Mouse (Mus musculus) neural tube, embryonic 13.5 days (tissue): ENCODE data around the gene Tmem164. TPM values are rescaled to one million over a fixed set of nuclear protein-coding genes. Genes with fewer than 3 reads are reported as not detected.

ENCODE experiments used
- ATAC-seq: fragments of 200-750 bp; cut with Nextera tagmentation; 2 replicates; pipeline ENCODE4 v1.8.0; 2017; ENCODE audit warnings: low read depth, mild to moderate bottlenecking, moderate TSS enrichment, moderate library complexity
- H3K27ac ChIP-seq: fragments of 300-500 bp; sonication (generic); replicated peaks from 2 replicates; pipeline ENCODE4 v1.5.1; 2015; ENCODE audit warnings: moderate library complexity, mild to moderate bottlenecking, inconsistent platforms
- H3K27me3 ChIP-seq: fragments of 300-500 bp; sonication (generic); 2 replicates; pipeline ENCODE4 v1.6.1; 2015; ENCODE audit warnings: mild to moderate bottlenecking, inconsistent platforms
- H3K36me3 ChIP-seq: fragments of 300-500 bp; sonication (generic); 2 replicates; pipeline ENCODE4 v1.6.1; 2015; ENCODE audit warnings: mild to moderate bottlenecking, inconsistent platforms
- H3K4me1 ChIP-seq: fragments of 300-500 bp; sonication (generic); replicated peaks from 2 replicates; pipeline ENCODE4 v1.6.1; 2015; ENCODE audit warnings: inconsistent platforms
- H3K4me2 ChIP-seq: fragments of 300-500 bp; sonication (generic); 2 replicates; pipeline ENCODE4 v1.6.1; 2015; ENCODE audit warnings: inconsistent platforms, mild to moderate bottlenecking, moderate library complexity
- H3K4me3 ChIP-seq: fragments of 300-500 bp; sonication (generic); 2 replicates; pipeline ENCODE4 v1.5.1; 2015; ENCODE audit warnings: mild to moderate bottlenecking, inconsistent platforms
- H3K9ac ChIP-seq: fragments of 300-500 bp; sonication (generic); 2 replicates; pipeline ENCODE4 v1.6.1; 2015; ENCODE audit warnings: moderate library complexity, mild to moderate bottlenecking, inconsistent platforms
- H3K9me3 ChIP-seq: fragments of 300-500 bp; sonication (generic); 2 replicates; pipeline ENCODE4 v1.6.1; 2016; ENCODE audit warnings: inconsistent platforms
- WGBS: fragments of 180-500 bp; shearing (Covaris S2); methylation state at CpG from one replicate; pipeline ENCODE4 v1.1.7; 2015; 5-methylcytosine and 5-hydroxymethylcytosine counted together
- polyA plus RNA-seq: library from polyadenylated mRNA; unstranded; fragments of >200 nt; fragmentation: Nextera tagmentation; extraction: Ambion mirVana; gene quantifications from 2 replicates; pipeline ENCODE4 v1.2.1, GENCODE M21; 2015

Tmem164 gene
- polyA plus RNA-seq, 1 experiment from 2014 or later: 34.1 TPM

- H3K4me2 ChIP-seq: no peak overlapping the region
- 56% methylated on average over 13 of the region's 13 CpGs for WGBS
- H3K4me3 ChIP-seq: no peak overlapping the region
- no peaks in the 10 kb centered on the region for H3K36me3 ChIP-seq
- peaks cover 16% of the 10 kb centered on the region for H3K4me1 ChIP-seq
- no peak for ATAC-seq
- no peak overlapping the region for H3K9ac ChIP-seq
- H3K27ac ChIP-seq: no peak overlapping the region
- H3K9me3 ChIP-seq: no peaks in the 10 kb centered on the region
- peaks cover 43% of the 10 kb centered on the region for H3K27me3 ChIP-seq
These were observed 2.4 kb upstream of the Tmem164 start for GRCm38 (mm10) chrX:142678499-142679474.

DNA sequence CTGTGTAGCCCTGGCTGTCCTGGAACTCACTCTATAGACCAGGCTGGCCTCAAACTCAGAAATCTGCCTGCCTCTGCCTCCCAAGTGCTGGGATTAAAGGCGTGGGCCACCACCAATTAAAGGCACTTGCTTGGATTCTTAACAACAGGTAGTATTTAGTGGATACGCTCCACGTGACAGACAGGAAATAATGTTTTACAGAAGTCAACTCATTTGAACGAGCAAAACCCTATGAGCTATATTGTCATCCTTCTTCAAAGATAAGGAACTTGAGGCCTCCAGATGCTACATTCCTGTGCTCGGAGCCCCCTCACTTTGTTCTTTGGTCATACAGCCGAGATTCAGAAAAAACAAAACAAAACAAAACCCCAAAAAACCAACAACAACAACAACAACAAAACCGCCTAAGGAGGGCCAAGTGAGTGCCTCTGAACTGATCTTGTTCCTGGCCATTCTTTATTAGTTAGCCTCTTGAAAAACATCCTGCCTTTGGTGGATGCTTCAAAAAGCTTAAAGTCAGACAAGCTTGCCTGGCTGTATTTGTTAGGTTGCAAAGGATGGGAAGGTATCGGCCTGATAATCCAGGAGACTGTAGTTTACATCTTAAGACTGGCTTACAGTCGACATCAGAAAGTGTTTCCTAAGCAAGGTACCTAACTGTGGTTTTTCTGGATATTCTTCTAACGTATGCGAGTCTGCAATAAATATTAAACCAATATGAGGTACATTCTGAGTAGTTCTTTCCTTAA lies 1.5 kb upstream of the Tmem164 start:
- 0 out of 2 replicates have a peak overlapping the region, but pooled peaks have one; percentile 79 for H3K9ac ChIP-seq
- H3K27me3 ChIP-seq: peaks cover 46% of the 10 kb centered on the region
- H3K4me1 ChIP-seq: peaks cover 25% of the 10 kb centered on the region
- peak overlapping the region; percentile 69 for H3K4me2 ChIP-seq
- H3K27ac ChIP-seq: peak overlapping the region; percentile 90
- peak overlapping the region; percentile 57 for H3K4me3 ChIP-seq
- no peak for ATAC-seq
- WGBS: 51% methylated on average over 11 of the region's 11 CpGs
- H3K9me3 ChIP-seq: no peaks in the 10 kb centered on the region
- H3K36me3 ChIP-seq: no peaks in the 10 kb centered on the region

DNA sequence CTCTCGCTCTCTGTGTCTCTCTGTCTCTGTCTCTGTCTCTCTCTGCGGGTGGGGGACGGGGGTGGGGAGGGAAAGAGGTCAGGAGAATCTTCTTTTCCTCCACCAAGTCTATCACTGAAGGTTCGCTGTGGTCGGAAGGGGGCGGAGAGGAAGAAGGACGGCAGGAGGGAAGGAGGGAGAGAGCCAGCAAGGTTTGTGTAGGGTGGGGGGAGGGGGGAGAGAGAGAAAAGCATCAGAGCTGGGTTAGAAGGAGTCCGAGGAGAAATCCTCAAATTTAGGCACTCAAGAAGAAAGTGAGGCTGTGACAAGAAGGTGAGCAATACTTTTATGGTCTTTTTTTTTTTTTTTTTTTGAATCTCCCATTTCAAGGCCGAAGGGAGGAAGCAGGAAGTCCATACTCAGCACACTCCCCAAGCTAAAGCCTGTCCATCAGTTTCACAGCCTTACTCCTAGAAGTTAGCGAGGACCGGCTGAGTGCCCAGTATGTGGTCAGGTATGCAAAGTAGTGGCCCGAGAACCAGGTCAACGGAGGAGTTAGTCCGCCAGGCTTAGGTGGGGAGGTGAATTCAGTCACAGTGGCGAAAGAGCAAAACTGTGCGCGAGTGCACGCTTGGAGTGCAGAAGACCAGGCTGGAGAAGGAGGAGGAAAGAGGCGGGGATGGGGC lies 683 bp upstream of the Tmem164 start:
- Histone ChIP-seq H3K27me3 (peaks cover 46% of the 10 kb centered on the region), H3K9me3 (no peaks in the 10 kb centered on the region), H3K4me2 (peak overlapping the region; percentile 69), H3K36me3 (no peaks in the 10 kb centered on the region), H3K27ac (peak overlapping the region; percentile 90), H3K4me1 (peaks cover 33% of the 10 kb centered on the region), H3K4me3 (peak overlapping the region; percentile 57), H3K9ac (peak overlapping the region; percentile 79)
- peak; percentile 41 for ATAC-seq
- WGBS: 12% methylated on average over 19 of the region's 19 CpGs

DNA sequence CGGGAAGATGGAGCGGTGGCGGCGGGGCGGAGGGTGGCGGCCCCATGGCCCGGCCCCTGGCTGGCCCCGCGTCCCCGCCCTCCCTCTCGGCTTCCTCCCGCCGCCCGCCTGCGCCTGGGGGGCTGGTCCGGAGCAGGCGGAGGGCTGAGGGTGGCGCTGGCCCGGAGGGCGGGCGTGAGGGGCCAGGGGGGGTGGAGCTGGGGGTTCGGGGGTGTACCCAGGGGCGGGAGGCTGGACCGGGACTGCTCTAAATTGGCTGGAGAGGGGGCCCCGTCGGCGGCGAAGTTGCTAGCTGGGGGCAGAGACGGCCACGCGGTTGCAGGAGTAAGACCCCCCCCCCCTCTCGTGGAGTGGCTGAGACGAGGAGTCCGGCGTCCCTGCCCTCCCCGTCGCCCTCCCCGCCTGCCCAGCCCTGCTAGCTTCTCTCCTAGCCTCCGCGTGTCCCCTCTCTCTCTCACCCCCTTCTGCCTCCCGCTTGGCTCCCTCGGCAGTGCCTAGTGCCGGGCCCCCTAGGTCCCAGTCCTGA lies 473 bp downstream of the Tmem164 start:
- Histone ChIP-seq H3K4me2 (peak overlapping the region; percentile 69), H3K4me3 (peak overlapping the region; percentile 57), H3K36me3 (no peaks in the 10 kb centered on the region), H3K9me3 (no peaks in the 10 kb centered on the region), H3K27ac (peak overlapping the region; percentile 90), H3K27me3 (peaks cover 48% of the 10 kb centered on the region), H3K9ac (peak overlapping the region; percentile 79), H3K4me1 (peaks cover 43% of the 10 kb centered on the region)
- ATAC-seq: peak; percentile 64
- WGBS: 16% methylated on average over 13 of the region's 43 CpGs

GRCm38 (mm10) chrX:142682176-142682820 lies 1.1 kb downstream of the Tmem164 start:
- peak overlapping the region; percentile 69 for H3K4me2 ChIP-seq
- H3K9ac ChIP-seq: peak overlapping the region; percentile 79
- H3K27ac ChIP-seq: peak overlapping the region; percentile 90
- H3K27me3 ChIP-seq: peaks cover 48% of the 10 kb centered on the region
- peaks cover 46% of the 10 kb centered on the region for H3K4me1 ChIP-seq
- H3K9me3 ChIP-seq: no peaks in the 10 kb centered on the region
- no peaks in the 10 kb centered on the region for H3K36me3 ChIP-seq
- 16% methylated on average over 28 of the region's 28 CpGs for WGBS
- peak; percentile 12; the same call in 1 of the 2 replicates for ATAC-seq
- H3K4me3 ChIP-seq: peak overlapping the region; percentile 57

DNA sequence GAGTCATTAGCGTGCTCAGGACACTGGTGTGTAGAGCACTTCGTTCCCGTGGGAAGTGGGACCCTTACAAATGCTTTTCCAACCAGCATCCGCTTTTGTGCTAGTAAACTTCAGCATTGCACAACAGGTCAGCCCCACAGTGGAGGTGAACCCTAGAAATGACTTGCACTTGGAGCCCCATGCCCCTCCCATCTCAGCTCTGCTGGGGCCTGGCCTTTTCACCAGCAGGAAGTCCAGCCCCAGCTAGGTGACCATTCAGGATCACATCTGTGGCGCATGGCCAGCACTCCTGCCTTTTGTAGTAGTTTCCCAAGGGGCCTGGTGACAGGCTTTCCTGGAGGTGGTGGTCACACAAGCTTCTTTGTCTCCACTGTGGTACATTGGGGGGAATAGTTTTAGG lies 1.8 kb downstream of the Tmem164 start:
- no peaks in the 10 kb centered on the region for H3K36me3 ChIP-seq
- H3K4me3 ChIP-seq: peak overlapping the region; percentile 57
- peak overlapping the region; percentile 79 for H3K9ac ChIP-seq
- H3K4me2 ChIP-seq: peak overlapping the region; percentile 69
- no peaks in the 10 kb centered on the region for H3K9me3 ChIP-seq
- WGBS: 40% methylated on average over 5 of the region's 5 CpGs
- no peak for ATAC-seq
- H3K27me3 ChIP-seq: peaks cover 42% of the 10 kb centered on the region
- no peak overlapping the region for H3K27ac ChIP-seq
- peaks cover 52% of the 10 kb centered on the region for H3K4me1 ChIP-seq

- H3K4me1 ChIP-seq: peaks cover 52% of the 10 kb centered on the region
- no peaks in the 10 kb centered on the region for H3K36me3 ChIP-seq
- no peak for ATAC-seq
- peak overlapping the region; percentile 69 for H3K4me2 ChIP-seq
- WGBS: 25% methylated on average over 4 of the region's 4 CpGs
- H3K27ac ChIP-seq: no peak overlapping the region
- no peak overlapping the region for H3K4me3 ChIP-seq
- no peaks in the 10 kb centered on the region for H3K9me3 ChIP-seq
- H3K9ac ChIP-seq: no peak overlapping the region
- H3K27me3 ChIP-seq: peaks cover 43% of the 10 kb centered on the region
These were observed 3.5 kb downstream of the Tmem164 start for GRCm38 (mm10) chrX:142684674-142685073.

- H3K9ac ChIP-seq: no peak overlapping the region
- peaks cover 35% of the 10 kb centered on the region for H3K27me3 ChIP-seq
- no peaks in the 10 kb centered on the region for H3K9me3 ChIP-seq
- no peak overlapping the region for H3K4me3 ChIP-seq
- ATAC-seq: no peak
- no peaks in the 10 kb centered on the region for H3K36me3 ChIP-seq
- 23% methylated on average over 6 of the region's 6 CpGs for WGBS
- peaks cover 52% of the 10 kb centered on the region for H3K4me1 ChIP-seq
- peak overlapping the region; percentile 26 for H3K4me2 ChIP-seq
- no peak overlapping the region for H3K27ac ChIP-seq
These were observed 4.5 kb downstream of the Tmem164 start for GRCm38 (mm10) chrX:142685676-142686075.

DNA sequence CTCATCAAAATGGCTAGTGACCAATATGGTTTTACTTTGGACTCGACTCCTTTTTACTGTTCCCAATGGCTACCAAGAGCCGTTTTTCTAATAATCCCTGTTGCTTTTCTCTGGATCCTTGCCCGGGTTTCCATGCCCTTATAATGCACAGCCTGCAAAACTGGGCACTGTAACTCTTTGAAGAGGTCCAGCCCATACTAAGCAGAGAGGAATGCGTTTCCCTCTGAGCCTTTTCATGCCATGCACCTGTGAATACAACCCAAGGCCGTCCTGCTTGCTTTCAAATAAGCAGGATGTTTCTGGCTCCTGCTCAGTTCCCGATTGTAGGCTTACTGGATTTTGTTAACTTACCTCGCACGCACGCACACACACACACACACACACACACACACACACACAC lies 7.3 kb downstream of the Tmem164 start:
- peaks cover 14% of the 10 kb centered on the region; the same call in 1 of the 2 replicates for H3K27me3 ChIP-seq
- no peak overlapping the region for H3K27ac ChIP-seq
- no peak overlapping the region for H3K9ac ChIP-seq
- ATAC-seq: no peak
- no peak overlapping the region for H3K4me3 ChIP-seq
- no peak overlapping the region for H3K4me2 ChIP-seq
- WGBS: 70% methylated on average over 8 of the region's 9 CpGs
- no peaks in the 10 kb centered on the region for H3K36me3 ChIP-seq
- H3K4me1 ChIP-seq: peaks cover 39% of the 10 kb centered on the region
- no peaks in the 10 kb centered on the region for H3K9me3 ChIP-seq

- 57% methylated on average over 2 of the region's 2 CpGs for WGBS
- Histone ChIP-seq H3K9ac (no peak overlapping the region), H3K36me3 (no peaks in the 10 kb centered on the region), H3K4me1 (no peaks in the 10 kb centered on the region; the same call in 1 of the 2 replicates), H3K4me2 (no peak overlapping the region), H3K9me3 (no peaks in the 10 kb centered on the region), H3K4me3 (no peak overlapping the region), H3K27ac (no peak overlapping the region), H3K27me3 (peaks cover 24% of the 10 kb centered on the region)
- ATAC-seq: no peak
These were observed 12.1 kb downstream of the Tmem164 start for GRCm38 (mm10) chrX:142693256-142693655.

GRCm38 (mm10) chrX:142694338-142694737 lies 13.1 kb downstream of the Tmem164 start:
- H3K4me2 ChIP-seq: no peak overlapping the region
- H3K4me1 ChIP-seq: no peaks in the 10 kb centered on the region
- no peak overlapping the region for H3K4me3 ChIP-seq
- peaks cover 20% of the 10 kb centered on the region for H3K27me3 ChIP-seq
- 81% methylated on average over 7 of the region's 7 CpGs for WGBS
- H3K36me3 ChIP-seq: no peaks in the 10 kb centered on the region
- H3K9ac ChIP-seq: no peak overlapping the region
- no peaks in the 10 kb centered on the region for H3K9me3 ChIP-seq
- no peak overlapping the region for H3K27ac ChIP-seq
- no peak for ATAC-seq
